Mouse (Mus musculus): Measurements from ENCODE around the gene Kank4.
"Not testable (repeated sequence)": the region's sequence is repeated elsewhere in the genome, so short reads cannot be mapped to it uniquely, and the experiment has no call there.

Gene Kank4

GRCm38 (mm10) chr4:98817184-98817911 lies at the start of gene Kank4:
Gene Kank4, minus strand, starts transcription at chr4:98817537.
- peak; percentile 59 for DNase-seq (ENCODE audit: low spot score)

- DNase-seq (ENCODE audit: low spot score) = no peak
Measured at GRCm38 (mm10) chr4:98865386-98866237, 48.3 kb upstream of the Kank4 start.

- DNase-seq (ENCODE audit: low spot score) = no peak
Measured at GRCm38 (mm10) chr4:98864546-98864945, 47.2 kb upstream of the Kank4 start.

- DNase-seq (ENCODE audit: low spot score) = no peak
Measured at GRCm38 (mm10) chr4:98864094-98864493, 46.8 kb upstream of the Kank4 start.

- DNase-seq (ENCODE audit: low spot score) = no peak
Measured at GRCm38 (mm10) chr4:98863451-98863850, 46.1 kb upstream of the Kank4 start.

- DNase-seq (ENCODE audit: low spot score) = no peak
Measured at GRCm38 (mm10) chr4:98858151-98858855, 41.0 kb upstream of the Kank4 start.

GRCm38 (mm10) chr4:98857037-98857648 lies 39.8 kb upstream of the Kank4 start:
- DNase-seq (ENCODE audit: low spot score) = no peak

GRCm38 (mm10) chr4:98853926-98854325 lies 36.6 kb upstream of the Kank4 start:
- no peak for DNase-seq (ENCODE audit: low spot score)

GRCm38 (mm10) chr4:98850485-98850884 lies 33.1 kb upstream of the Kank4 start:
- DNase-seq (ENCODE audit: low spot score) = not testable (repeated sequence)

GRCm38 (mm10) chr4:98847120-98847885 lies 30.0 kb upstream of the Kank4 start:
- no peak for DNase-seq (ENCODE audit: low spot score)

- no peak for DNase-seq (ENCODE audit: low spot score)
Measured at GRCm38 (mm10) chr4:98846396-98846795, 29.1 kb upstream of the Kank4 start.

- DNase-seq (ENCODE audit: low spot score) = no peak
Measured at GRCm38 (mm10) chr4:98845687-98846125, 28.4 kb upstream of the Kank4 start.

GRCm38 (mm10) chr4:98845201-98845600 lies 27.9 kb upstream of the Kank4 start:
- no peak for DNase-seq (ENCODE audit: low spot score)

- DNase-seq (ENCODE audit: low spot score) = no peak
Measured at GRCm38 (mm10) chr4:98843906-98844597, 26.7 kb upstream of the Kank4 start.

- DNase-seq (ENCODE audit: low spot score) = not testable (repeated sequence)
Measured at GRCm38 (mm10) chr4:98841251-98841650, 23.9 kb upstream of the Kank4 start.

- DNase-seq (ENCODE audit: low spot score) = no peak
Measured at GRCm38 (mm10) chr4:98840526-98840925, 23.2 kb upstream of the Kank4 start.

- DNase-seq (ENCODE audit: low spot score) = no peak
Measured at GRCm38 (mm10) chr4:98838913-98839312, 21.6 kb upstream of the Kank4 start.

GRCm38 (mm10) chr4:98837715-98838505 lies 20.6 kb upstream of the Kank4 start:
- DNase-seq (ENCODE audit: low spot score) = no peak

- no peak for DNase-seq (ENCODE audit: low spot score)
Measured at GRCm38 (mm10) chr4:98836519-98836918, 19.2 kb upstream of the Kank4 start.

- no peak for DNase-seq (ENCODE audit: low spot score)
Measured at GRCm38 (mm10) chr4:98834782-98835181, 17.4 kb upstream of the Kank4 start.

All from ovary, postnatal 36 days (tissue).